Mouse (Mus musculus): ENCODE measurements around the gene Tex10. TPM values are rescaled to one million over a fixed set of nuclear protein-coding genes. Genes with fewer than 3 reads are reported as not detected.
A peak's percentile ranks its signal among the peaks of the same experiment; 100 is the strongest.

The Tex10 gene
- polyA plus RNA-seq, 1 experiment from 2014 or later: 34.3 TPM

GRCm38 (mm10) chr4:48403066-48403640 is 70.1 kb downstream of the Tex10 start:
- WGBS: 37% methylated on average over 16 of the region's 16 CpGs
- Histone ChIP-seq H3K27me3 (replicated peaks) (no peaks in the 10 kb centered on the region), H3K9me3 (no peaks in the 10 kb centered on the region), H3K9ac (no peak overlapping the region), H3K27ac (replicated peaks) (peak overlapping the region; percentile 86), H3K4me3 (no peak overlapping the region), H3K4me2 (peak overlapping the region; percentile 9; the same call in 1 of the 2 replicates), H3K4me1 (peaks cover 28% of the 10 kb centered on the region), H3K36me3 (no peaks in the 10 kb centered on the region; the same call in 1 of the 2 replicates)
- ATAC-seq (ENCODE audit: extremely low read depth, insufficient number of reproducible peaks, low FRiP score, low TSS enrichment): peak; percentile 71; the same call in 1 of the 2 replicates

- Histone ChIP-seq H3K9me3 (no peaks in the 10 kb centered on the region), H3K4me1 (peaks cover 7% of the 10 kb centered on the region; the same call in 1 of the 2 replicates), H3K4me2 (no peak overlapping the region), H3K27ac (replicated peaks) (no peak overlapping the region), H3K9ac (no peak overlapping the region), H3K36me3 (peaks cover 9% of the 10 kb centered on the region), H3K4me3 (no peak overlapping the region), H3K27me3 (replicated peaks) (no peaks in the 10 kb centered on the region)
- WGBS: 84% methylated on average over 3 of the region's 3 CpGs
- no peak for ATAC-seq (ENCODE audit: extremely low read depth, insufficient number of reproducible peaks, low FRiP score, low TSS enrichment)
These were observed 76.3 kb downstream of the Tex10 start for GRCm38 (mm10) chr4:48396949-48397348.

- H3K9ac ChIP-seq: no peak overlapping the region
- H3K4me2 ChIP-seq: no peak overlapping the region
- H3K36me3 ChIP-seq: no peaks in the 10 kb centered on the region
- no peaks in the 10 kb centered on the region for H3K27me3 ChIP-seq (replicated peaks)
- H3K4me1 ChIP-seq: no peaks in the 10 kb centered on the region
- H3K9me3 ChIP-seq: no peaks in the 10 kb centered on the region
- no peak overlapping the region for H3K27ac ChIP-seq (replicated peaks)
- no peak for ATAC-seq (ENCODE audit: extremely low read depth, insufficient number of reproducible peaks, low FRiP score, low TSS enrichment)
- WGBS: 82% methylated on average over 5 of the region's 5 CpGs
- no peak overlapping the region for H3K4me3 ChIP-seq
These were observed 90.8 kb downstream of the Tex10 start for GRCm38 (mm10) chr4:48382506-48382905.

GRCm38 (mm10) chr4:48380940-48381339 is 92.3 kb downstream of the Tex10 start:
- WGBS: 1% methylated on average over 2 of the region's 2 CpGs
- no peaks in the 10 kb centered on the region for H3K9me3 ChIP-seq
- H3K27ac ChIP-seq (replicated peaks): no peak overlapping the region
- H3K9ac ChIP-seq: no peak overlapping the region
- H3K4me3 ChIP-seq: no peak overlapping the region
- no peak for ATAC-seq (ENCODE audit: extremely low read depth, insufficient number of reproducible peaks, low FRiP score, low TSS enrichment)
- no peaks in the 10 kb centered on the region for H3K27me3 ChIP-seq (replicated peaks)
- no peaks in the 10 kb centered on the region for H3K36me3 ChIP-seq
- H3K4me2 ChIP-seq: no peak overlapping the region
- no peaks in the 10 kb centered on the region for H3K4me1 ChIP-seq

Other genes starting within 250 kb of the Tex10 start
- gene Erp44, start 193.9 kb downstream of the Tex10 start, polyA plus RNA-seq (2015; fragmentation: Nextera tagmentation; extraction: Ambion mirVana): 55.4 and 60.3 TPM in 2 replicates
- 4.5 TPM in 2 replicates for gene Invs, start 193.7 kb downstream of the Tex10 start, polyA plus RNA-seq (2015; fragmentation: Nextera tagmentation; extraction: Ambion mirVana)
- 21.6 and 21.7 TPM in 2 replicates for gene Msantd3, start 66.5 kb upstream of the Tex10 start, polyA plus RNA-seq (2015; fragmentation: Nextera tagmentation; extraction: Ambion mirVana)
- 30.2 and 30.7 TPM in 2 replicates for gene Tmeff1, start 111.7 kb upstream of the Tex10 start, polyA plus RNA-seq (2015; fragmentation: Nextera tagmentation; extraction: Ambion mirVana)
- gene Cavin4, start 190.1 kb upstream of the Tex10 start, polyA plus RNA-seq (2015; fragmentation: Nextera tagmentation; extraction: Ambion mirVana): 1.6 and 1.8 TPM in 2 replicates